Mouse (Mus musculus) thymus, adult 2 months (tissue): Measurements from ENCODE around the gene Scap. TPM values are rescaled to one million over a fixed set of nuclear protein-coding genes. Genes with fewer than 3 reads are reported as not detected.

Source experiments
- DNase-seq: peaks from one replicate; pipeline ENCODE4 v3.0.0; 2021
- H3K27ac ChIP-seq: fragments of 200-500 bp; 2 replicates; pipeline ENCODE4 v1.5.1; 2012; ENCODE audit warnings: low read length, control low read depth; ENCODE audit not compliant: control insufficient read depth, insufficient read depth
- H3K27me3 ChIP-seq: fragments of 200-500 bp; 2 replicates; pipeline ENCODE4 v1.6.1; 2012; ENCODE audit warnings: mild to moderate bottlenecking, low read length, moderate library complexity, mixed read lengths; ENCODE audit not compliant: control insufficient read depth, insufficient read depth
- H3K36me3 ChIP-seq: fragments of 200-500 bp; 2 replicates; pipeline ENCODE4 v1.6.1; 2012; ENCODE audit warnings: mild to moderate bottlenecking, low read length, moderate library complexity; ENCODE audit not compliant: control insufficient read depth, insufficient read depth
- H3K4me1 ChIP-seq: fragments of 200-500 bp; replicated peaks from 2 replicates; pipeline ENCODE4 v1.6.1; 2012; ENCODE audit warnings: low read length; ENCODE audit not compliant: control insufficient read depth, insufficient read depth
- H3K4me3 ChIP-seq: fragments of 200-500 bp; 2 replicates; pipeline ENCODE4 v1.5.1; 2012; ENCODE audit warnings: mild to moderate bottlenecking, low read length, control low read depth, moderate library complexity; ENCODE audit not compliant: control insufficient read depth, insufficient read depth
- CTCF ChIP-seq: fragments of 200-500 bp; IDR thresholded peaks from 2 replicates; pipeline ENCODE4 v1.5.1; 2012; ENCODE audit warnings: mild to moderate bottlenecking, control low read depth, low read length, moderate library complexity, borderline replicate concordance; ENCODE audit not compliant: control insufficient read depth, poor library complexity, insufficient read depth; ENCODE audit errors: extremely low read depth
- POLR2A ChIP-seq: fragments of 200-500 bp; IDR thresholded peaks from 2 replicates; pipeline ENCODE4 v1.6.1; 2012; ENCODE audit warnings: mild to moderate bottlenecking, low read length, control low read depth, moderate library complexity; ENCODE audit not compliant: control insufficient read depth, poor library complexity, insufficient read depth; ENCODE audit errors: extremely low read depth
- WGBS: fragments of 180-500 bp; shearing (Covaris S2); methylation state at CpG from one replicate; pipeline ENCODE4 v1.1.7; 2018; 5-methylcytosine and 5-hydroxymethylcytosine counted together
- polyA plus RNA-seq: library from polyadenylated mRNA; depleted of rRNA; stranded (reverse); fragments of >200 nt; gene quantifications from 2 replicates; pipeline ENCODE4 v1.2.3, GENCODE M21; 2012

Scap gene
- polyA plus RNA-seq, 1 experiment: 67.0 TPM

DNA sequence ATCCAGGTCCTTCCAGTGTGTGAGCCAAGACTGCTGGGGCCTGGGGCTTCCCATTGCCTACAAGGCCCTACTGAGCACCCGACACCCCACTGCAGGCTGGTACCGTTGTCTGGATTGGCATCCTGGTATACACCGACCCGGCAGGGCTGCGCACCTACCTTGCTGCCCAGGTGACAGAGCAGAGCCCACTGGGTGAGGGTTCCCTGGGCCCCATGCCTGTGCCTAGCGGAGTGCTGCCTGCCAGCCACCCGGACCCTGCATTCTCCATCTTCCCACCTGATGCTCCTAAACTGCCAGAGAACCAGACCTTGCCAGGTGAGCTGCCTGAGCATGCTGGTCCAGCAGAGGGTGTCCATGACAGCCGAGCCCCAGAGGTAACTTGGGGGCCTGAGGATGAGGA lies 46.3 kb downstream of the Scap start:
- no peak overlapping the region for H3K4me3 ChIP-seq
- no peak overlapping the region for H3K27ac ChIP-seq
- H3K4me1 ChIP-seq: no peaks in the 10 kb centered on the region
- no peak for DNase-seq
- H3K27me3 ChIP-seq: no peaks in the 10 kb centered on the region
- no peak for TF ChIP-seq CTCF
- TF ChIP-seq POLR2A: no peak
- 96% methylated on average over 8 of the region's 8 CpGs for WGBS
- peaks cover 24% of the 10 kb centered on the region for H3K36me3 ChIP-seq

DNA sequence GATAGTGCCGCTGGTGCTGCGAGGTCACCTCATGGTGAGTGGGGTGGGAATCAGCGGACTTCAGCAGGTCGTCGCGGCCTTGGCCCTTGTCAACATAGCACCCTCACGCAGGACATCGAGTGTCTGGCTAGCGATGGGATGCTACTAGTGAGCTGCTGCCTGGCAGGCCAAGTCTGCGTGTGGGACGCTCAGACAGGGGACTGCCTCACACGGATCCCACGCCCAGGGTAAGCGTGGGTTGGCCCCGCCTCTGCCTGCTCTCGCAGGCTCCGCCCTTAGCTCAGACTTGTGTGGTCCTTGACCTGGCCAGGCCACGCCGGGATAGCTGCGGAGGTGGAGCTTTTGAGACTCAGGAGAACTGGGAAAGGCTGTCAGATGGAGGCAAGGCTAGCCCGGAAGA lies 47.6 kb downstream of the Scap start:
- Histone ChIP-seq H3K36me3 (peaks cover 34% of the 10 kb centered on the region), H3K27ac (no peak overlapping the region), H3K4me1 (no peaks in the 10 kb centered on the region), H3K27me3 (no peaks in the 10 kb centered on the region), H3K4me3 (no peak overlapping the region)
- 93% methylated on average over 21 of the region's 21 CpGs for WGBS
- no peak for DNase-seq
- no peak for TF ChIP-seq CTCF
- no peak for TF ChIP-seq POLR2A

DNA sequence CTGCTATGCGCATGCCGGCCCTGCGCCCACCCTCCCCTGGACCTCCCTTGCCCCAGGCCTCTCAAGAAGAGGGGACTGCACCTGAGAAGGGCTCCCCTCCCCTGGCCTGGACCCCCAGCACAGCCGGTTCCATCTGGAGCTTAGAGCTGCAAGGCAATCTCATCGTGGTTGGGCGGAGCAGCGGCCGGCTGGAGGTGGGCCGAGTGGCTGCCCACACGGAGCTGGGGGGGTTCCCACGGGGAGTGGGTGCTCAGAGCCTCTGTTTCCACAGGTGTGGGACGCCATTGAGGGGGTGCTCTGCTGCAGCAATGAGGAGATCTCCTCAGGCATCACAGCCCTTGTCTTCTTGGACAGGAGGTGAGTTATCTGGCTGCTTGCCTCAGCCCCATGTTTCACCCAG lies 48.2 kb downstream of the Scap start:
- H3K4me1 ChIP-seq: no peaks in the 10 kb centered on the region
- H3K4me3 ChIP-seq: no peak overlapping the region
- peaks cover 39% of the 10 kb centered on the region for H3K36me3 ChIP-seq
- TF ChIP-seq CTCF: no peak
- no peak for TF ChIP-seq POLR2A
- DNase-seq: no peak
- no peak overlapping the region for H3K27ac ChIP-seq
- H3K27me3 ChIP-seq: no peaks in the 10 kb centered on the region
- 92% methylated on average over 12 of the region's 12 CpGs for WGBS

DNA sequence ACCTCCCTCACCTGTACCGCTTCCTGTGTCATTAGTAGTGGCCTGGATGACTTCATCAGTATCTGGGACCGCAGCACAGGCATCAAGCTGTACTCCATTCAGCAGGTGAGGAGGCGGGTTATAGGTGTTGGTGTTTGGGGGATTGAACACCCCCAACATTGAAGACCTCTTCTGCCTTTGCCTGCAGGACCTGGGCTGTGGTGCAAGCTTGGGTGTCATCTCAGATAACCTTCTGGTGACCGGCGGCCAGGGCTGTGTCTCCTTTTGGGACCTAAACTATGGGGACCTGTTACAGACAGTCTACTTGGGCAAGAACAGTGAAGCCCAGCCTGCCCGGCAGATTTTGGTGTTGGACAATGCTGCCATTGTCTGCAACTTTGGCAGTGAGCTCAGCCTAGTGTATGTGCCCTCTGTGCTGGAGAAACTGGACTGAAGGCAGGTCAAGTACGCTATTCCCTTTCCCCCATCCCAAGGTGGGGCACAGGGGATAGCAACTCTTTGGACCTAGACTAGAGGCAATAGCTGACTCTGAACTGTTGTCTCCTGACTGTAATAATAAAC lies 51.4 kb downstream of the Scap start:
- H3K4me3 ChIP-seq: no peak overlapping the region
- peaks cover 53% of the 10 kb centered on the region for H3K36me3 ChIP-seq
- H3K27me3 ChIP-seq: no peaks in the 10 kb centered on the region
- 96% methylated on average over 7 of the region's 7 CpGs for WGBS
- no peaks in the 10 kb centered on the region for H3K4me1 ChIP-seq
- no peak for DNase-seq
- TF ChIP-seq POLR2A: no peak
- no peak for TF ChIP-seq CTCF
- H3K27ac ChIP-seq: no peak overlapping the region

DNA sequence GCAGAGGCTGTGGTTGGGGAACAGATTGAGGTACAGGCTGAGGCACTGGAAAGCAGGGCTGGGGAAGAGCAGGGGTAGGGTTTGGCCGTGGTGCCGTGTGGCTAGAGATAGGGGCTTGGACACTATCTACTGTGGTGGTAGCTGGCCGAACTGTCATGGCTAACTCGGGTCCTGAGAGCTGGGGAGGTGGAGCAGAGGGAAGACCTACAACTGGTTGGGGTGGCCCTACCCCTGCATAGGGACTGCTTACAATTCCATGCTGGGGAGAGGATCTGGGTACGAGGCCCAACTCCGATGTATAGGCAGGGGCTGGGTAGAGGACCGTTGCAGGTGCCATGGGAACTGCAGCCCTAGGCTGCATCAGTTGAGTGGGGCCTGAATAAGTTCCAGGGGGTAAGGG lies 54.9 kb downstream of the Scap start:
- no peaks in the 10 kb centered on the region for H3K4me1 ChIP-seq
- no peaks in the 10 kb centered on the region for H3K27me3 ChIP-seq
- H3K27ac ChIP-seq: no peak overlapping the region
- H3K4me3 ChIP-seq: no peak overlapping the region
- WGBS: 98% methylated on average over 7 of the region's 7 CpGs
- DNase-seq: no peak
- TF ChIP-seq CTCF: no peak
- no peak for TF ChIP-seq POLR2A
- peaks cover 47% of the 10 kb centered on the region for H3K36me3 ChIP-seq

DNA sequence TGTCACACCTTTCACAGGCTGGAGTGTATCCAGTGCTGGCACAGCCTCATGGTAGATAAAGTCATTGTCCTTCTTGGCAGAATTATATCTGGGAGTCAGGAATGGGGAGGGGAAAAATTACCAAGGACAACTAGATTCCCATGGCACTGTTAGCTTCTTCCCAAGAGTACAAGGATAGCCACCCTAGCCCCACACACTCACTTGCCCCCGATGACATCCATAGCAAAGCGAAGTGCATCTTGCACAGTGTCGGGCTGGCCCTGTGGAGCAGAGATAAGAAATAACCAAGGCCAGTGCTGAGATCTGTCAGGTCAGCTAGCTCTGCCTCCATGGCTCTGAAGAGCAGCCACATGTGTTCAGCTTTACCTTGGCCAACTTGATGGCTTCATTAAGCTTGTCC lies 57.8 kb downstream of the Scap start:
- H3K4me1 ChIP-seq: no peaks in the 10 kb centered on the region
- H3K4me3 ChIP-seq: no peak overlapping the region
- no peak overlapping the region for H3K27ac ChIP-seq
- WGBS: 100% methylated on average over 3 of the region's 3 CpGs
- no peak for DNase-seq
- no peaks in the 10 kb centered on the region for H3K27me3 ChIP-seq
- TF ChIP-seq CTCF (no peak), POLR2A (no peak)
- H3K36me3 ChIP-seq: peaks cover 27% of the 10 kb centered on the region

DNA sequence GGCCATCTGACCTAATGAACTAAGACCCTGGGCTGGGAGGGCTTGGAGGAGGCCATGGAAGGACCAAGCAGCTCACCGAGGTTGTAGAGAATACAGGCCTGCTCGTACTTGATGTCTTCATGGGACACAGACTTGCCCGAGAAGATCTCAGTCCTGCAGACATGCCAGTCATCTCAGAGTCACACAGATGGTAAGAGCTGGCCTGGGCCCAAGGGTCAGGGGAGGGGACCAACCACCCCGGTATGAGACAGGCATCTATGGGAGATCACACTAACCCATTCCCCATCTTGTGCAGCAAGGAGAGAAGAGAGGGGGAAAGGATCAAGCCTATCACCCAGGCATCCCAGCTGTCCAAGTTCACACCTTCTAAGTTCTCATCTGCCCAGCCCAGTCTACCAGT lies 60.2 kb downstream of the Scap start:
- 90% methylated on average over 4 of the region's 4 CpGs for WGBS
- Histone ChIP-seq H3K4me1 (no peaks in the 10 kb centered on the region), H3K27me3 (no peaks in the 10 kb centered on the region), H3K27ac (no peak overlapping the region), H3K36me3 (peaks cover 8% of the 10 kb centered on the region; the same call in 1 of the 2 replicates), H3K4me3 (no peak overlapping the region)
- TF ChIP-seq POLR2A (no peak), CTCF (no peak)
- DNase-seq: no peak
